Mouse (Mus musculus): ENCODE data around the gene Tmem202.

- TF ChIP-seq GATA1 (IDR thresholded peaks at IDR 0.05; ENCODE audit: low read length) = no peak
- no peak for TF ChIP-seq TAL1 (IDR thresholded peaks at IDR 0.05; ENCODE audit: low read length)
Measured at GRCm38 (mm10) chr9:59474838-59475237, 64.8 kb downstream of the Tmem202 start.
